Mouse (Mus musculus) heart, embryonic 14.5 days (tissue): ENCODE data around the gene Nfam1. TPM values are rescaled to one million over a fixed set of nuclear protein-coding genes. Genes with fewer than 3 reads are reported as not detected.
A peak's percentile ranks its signal among the peaks of the same experiment; 100 is the strongest.

Experiments used
- ATAC-seq: fragments of 200-750 bp; cut with Nextera tagmentation; 2 replicates; pipeline ENCODE4 v1.8.0; 2017; ENCODE audit warnings: low read depth, moderate TSS enrichment; ENCODE audit not compliant: insufficient number of reproducible peaks, insufficient read depth, low FRiP score
- H3K27ac ChIP-seq, 2 experiments: fragments of 200-500 bp in 1 of 2; fragments of 300-500 bp in 1 of 2; sonication (generic) in 1 of 2; replicated peaks in 1 of 2; 2 replicates each; pipeline ENCODE4 v1.5.1; 2012 to 2014; ENCODE audit warnings: low read depth in 2 of 2, low read length in 2 of 2, control low read depth in 1 of 2, mild to moderate bottlenecking in 1 of 2, mixed read lengths in 1 of 2; ENCODE audit not compliant: control insufficient read depth in 1 of 2, insufficient read depth in 1 of 2
- H3K27me3 ChIP-seq: fragments of 300-500 bp; sonication (generic); 2 replicates; pipeline ENCODE4 v1.6.1; 2014; ENCODE audit warnings: mild to moderate bottlenecking, low read length, control low read depth; ENCODE audit not compliant: control insufficient read depth, insufficient read depth
- H3K36me3 ChIP-seq: fragments of 300-500 bp; sonication (generic); 2 replicates; pipeline ENCODE4 v1.6.1; 2014; ENCODE audit warnings: mild to moderate bottlenecking, control low read depth, low read length, mixed read lengths; ENCODE audit not compliant: control insufficient read depth, insufficient read depth
- H3K4me1 ChIP-seq, 2 experiments: fragments of 200-500 bp in 1 of 2; fragments of 300-500 bp in 1 of 2; sonication (generic) in 1 of 2; 2 replicates each; pipeline ENCODE4 v1.6.1; 2012 to 2014; ENCODE audit warnings: low read length in 2 of 2, control low read depth in 1 of 2, mixed read lengths in 1 of 2; ENCODE audit not compliant: control insufficient read depth in 2 of 2, insufficient read depth in 2 of 2
- H3K4me2 ChIP-seq: fragments of 300-500 bp; sonication (generic); 2 replicates; pipeline ENCODE4 v1.6.1; 2014; ENCODE audit warnings: mild to moderate bottlenecking, low read length
- H3K4me3 ChIP-seq, 2 experiments: fragments of 200-500 bp in 1 of 2; fragments of 300-500 bp in 1 of 2; sonication (generic) in 1 of 2; 2 replicates each; pipeline ENCODE4 v1.5.1; 2012 to 2014; ENCODE audit warnings: low read length in 2 of 2, mild to moderate bottlenecking in 2 of 2, control low read depth in 1 of 2, low read depth in 1 of 2, moderate library complexity in 1 of 2; ENCODE audit not compliant: control insufficient read depth in 1 of 2, insufficient read depth in 1 of 2
- H3K9ac ChIP-seq: fragments of 300-500 bp; sonication (generic); 2 replicates; pipeline ENCODE4 v1.6.1; 2014; ENCODE audit warnings: mild to moderate bottlenecking, low read length
- H3K9me3 ChIP-seq: fragments of 300-500 bp; sonication (generic); 2 replicates; pipeline ENCODE4 v1.6.1; 2016; ENCODE audit warnings: low read length, control low read depth; ENCODE audit not compliant: control insufficient read depth
- WGBS: fragments of 180-500 bp; shearing (Covaris S2); extraction: QIAGEN DNeasy Blood & Tissue Kit; methylation state at CpG from one replicate; pipeline ENCODE4 v1.1.7; 2014; 5-methylcytosine and 5-hydroxymethylcytosine counted together
- polyA plus RNA-seq: library from polyadenylated mRNA; unstranded; fragments of >200 nt; fragmentation: Nextera tagmentation; extraction: Ambion mirVana; gene quantifications from 2 replicates; pipeline ENCODE4 v1.2.1, GENCODE M21; 2014

Gene Nfam1
- polyA plus RNA-seq, 1 experiment from 2014 or later: 1.9 TPM

DNA sequence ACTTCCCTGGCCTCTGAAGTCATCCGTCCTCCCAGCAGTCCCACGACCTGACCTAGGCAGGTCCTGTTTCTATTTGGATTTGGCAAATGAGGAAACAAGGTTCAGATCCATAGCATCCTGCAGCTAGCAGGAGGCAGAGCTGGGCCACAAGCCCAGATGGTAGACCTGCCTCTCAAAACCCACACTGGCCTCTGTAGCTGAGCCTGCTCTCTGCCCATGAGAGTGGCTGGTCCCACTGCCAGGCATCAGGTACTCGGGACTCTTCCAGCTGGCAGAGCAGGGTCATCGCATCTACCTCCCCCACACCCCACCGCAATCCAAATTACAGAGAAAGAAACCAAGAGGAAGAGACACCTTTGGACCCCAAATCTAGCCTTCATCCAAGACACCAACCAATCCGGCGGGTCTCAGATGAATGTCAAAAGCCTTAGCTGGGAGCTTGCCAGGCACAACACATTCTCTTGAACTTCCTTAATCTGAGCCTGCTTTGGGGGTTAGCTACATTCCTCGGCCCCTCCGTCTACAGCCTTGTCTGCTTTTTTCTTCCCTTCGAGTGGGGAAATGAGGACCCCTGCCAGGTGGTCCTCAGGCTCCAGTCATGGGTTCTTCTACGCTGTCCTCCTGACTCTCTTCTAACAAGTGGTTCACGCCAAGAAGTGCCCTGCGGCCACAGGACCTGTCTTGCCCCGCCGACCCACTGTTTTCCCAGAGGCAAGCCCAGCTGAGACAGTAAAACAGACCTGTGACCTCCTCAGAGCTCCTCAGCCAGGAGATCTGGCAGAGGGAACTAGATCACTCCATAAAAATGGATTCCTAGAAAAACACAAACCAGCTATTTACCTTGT lies 51.2 kb downstream of the Nfam1 start:
- Histone ChIP-seq H3K9me3 (no peaks in the 10 kb centered on the region), H3K36me3 (no peaks in the 10 kb centered on the region), H3K4me1 (peaks cover 9 to 26% of the 10 kb centered on the region in 2 experiments), H3K27ac (no peak overlapping the region), H3K4me2 (no peak overlapping the region), H3K27me3 (peaks cover 15% of the 10 kb centered on the region), H3K4me3 (no peak overlapping the region), H3K9ac (no peak overlapping the region)
- 41% methylated on average over 15 of the region's 15 CpGs for WGBS
- ATAC-seq: no peak

GRCm38 (mm10) chr15:82979531-82979930 lies 53.6 kb downstream of the Nfam1 start:
- Histone ChIP-seq H3K9ac (no peak overlapping the region), H3K27ac (no peak overlapping the region), H3K4me1 (peaks cover 11 to 22% of the 10 kb centered on the region in 2 experiments), H3K4me3 (no peak overlapping the region), H3K27me3 (no peaks in the 10 kb centered on the region), H3K4me2 (no peak overlapping the region), H3K36me3 (no peaks in the 10 kb centered on the region), H3K9me3 (no peaks in the 10 kb centered on the region)
- ATAC-seq: no peak
- 70% methylated on average over 1 of the region's 1 CpGs for WGBS

DNA sequence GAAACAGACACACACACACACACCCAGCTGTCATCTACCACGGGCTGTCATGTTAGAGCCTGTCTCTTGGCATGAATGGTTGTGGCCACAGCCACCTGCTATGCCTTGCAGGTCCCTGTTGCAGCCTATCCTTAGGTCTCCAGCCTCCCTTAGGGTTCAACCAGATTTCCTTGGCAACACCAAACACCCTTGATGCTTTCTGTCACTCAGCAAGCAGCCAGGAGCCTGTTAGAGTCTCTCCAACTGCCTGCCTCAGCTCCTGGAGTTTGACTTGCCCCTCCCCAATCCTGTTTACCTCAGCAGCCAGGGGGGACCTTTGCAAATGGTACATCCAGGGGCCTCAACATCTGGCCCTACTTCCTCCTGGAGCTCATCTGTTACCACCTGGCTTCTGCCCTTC lies 58.6 kb downstream of the Nfam1 start:
- no peak overlapping the region for H3K9ac ChIP-seq

DNA sequence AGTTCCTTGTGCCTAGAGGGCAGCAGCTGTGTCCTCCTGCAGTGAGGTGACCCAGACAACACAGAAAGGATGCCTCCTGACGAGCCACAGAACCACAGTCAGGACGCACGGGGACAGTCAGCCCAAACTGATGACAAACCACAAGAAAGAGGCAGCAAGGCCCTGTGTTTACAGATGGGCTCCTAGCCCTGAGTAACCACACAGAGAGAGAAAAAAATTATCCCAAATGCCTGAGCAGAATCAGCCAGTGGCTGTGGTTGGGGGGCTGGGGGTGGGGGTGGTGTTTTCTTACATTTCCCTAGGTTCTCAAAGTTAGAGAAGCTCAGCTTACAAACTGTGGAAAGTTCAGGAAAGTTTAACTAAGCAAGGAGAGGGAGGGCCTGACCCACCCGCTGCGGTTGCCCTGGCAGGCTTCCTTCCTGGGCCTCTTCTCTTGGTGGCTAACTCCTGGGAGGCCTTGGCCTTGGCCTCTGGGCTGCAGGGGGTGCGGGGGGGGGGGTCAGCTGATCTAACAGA lies 63.8 kb downstream of the Nfam1 start:
- no peak for ATAC-seq

More for the DNA sequence above, 58.6 kb downstream of the Nfam1 start:
- Histone ChIP-seq H3K4me2 (no peak overlapping the region), H3K27ac (no peak overlapping the region), H3K36me3 (no peaks in the 10 kb centered on the region), H3K9me3 (no peaks in the 10 kb centered on the region), H3K4me3 (no peak overlapping the region), H3K4me1 (peaks cover 2 to 3% of the 10 kb centered on the region in 2 experiments; a peak in 2 of 4 replicates), H3K27me3 (no peaks in the 10 kb centered on the region)
- 58% methylated on average over 1 of the region's 1 CpGs for WGBS
- no peak for ATAC-seq

GRCm38 (mm10) chr15:82968449-82968848 lies 64.7 kb downstream of the Nfam1 start:
- no peak for ATAC-seq
- WGBS: 6% methylated on average over 22 of the region's 22 CpGs
- H3K4me1 ChIP-seq: peaks cover 7 to 17% of the 10 kb centered on the region in 2 experiments
- no peak overlapping the region for H3K27ac ChIP-seq
- no peaks in the 10 kb centered on the region for H3K9me3 ChIP-seq
- peak overlapping the region; percentile 64 for H3K9ac ChIP-seq
- peak overlapping the region in 1 of 2 experiments; percentile 19; a peak in 1 of 4 replicates for H3K4me3 ChIP-seq
- H3K4me2 ChIP-seq: peak overlapping the region; percentile 59
- H3K27me3 ChIP-seq: peaks cover 9% of the 10 kb centered on the region; the same call in 1 of the 2 replicates
- H3K36me3 ChIP-seq: no peaks in the 10 kb centered on the region

More for the DNA sequence above, 63.8 kb downstream of the Nfam1 start:
- Histone ChIP-seq H3K27ac (no peak overlapping the region), H3K9ac (no peak overlapping the region), H3K36me3 (no peaks in the 10 kb centered on the region), H3K4me3 (no peak overlapping the region), H3K27me3 (peaks cover 9% of the 10 kb centered on the region; the same call in 1 of the 2 replicates), H3K9me3 (no peaks in the 10 kb centered on the region), H3K4me2 (no peak overlapping the region), H3K4me1 (peaks cover 7 to 17% of the 10 kb centered on the region in 2 experiments)
- WGBS: 52% methylated on average over 6 of the region's 6 CpGs

- peaks cover 9 to 20% of the 10 kb centered on the region in 2 experiments for H3K4me1 ChIP-seq
- H3K4me3 ChIP-seq: no peak overlapping the region
- no peak overlapping the region for H3K27ac ChIP-seq
- WGBS: 50% methylated on average over 6 of the region's 6 CpGs
- peaks cover 9% of the 10 kb centered on the region; the same call in 1 of the 2 replicates for H3K27me3 ChIP-seq
- H3K36me3 ChIP-seq: no peaks in the 10 kb centered on the region
- H3K9me3 ChIP-seq: no peaks in the 10 kb centered on the region
- H3K4me2 ChIP-seq: peak overlapping the region; percentile 59
- no peak for ATAC-seq
- H3K9ac ChIP-seq: peak overlapping the region; percentile 64
Observed at GRCm38 (mm10) chr15:82967947-82968346, 65.2 kb downstream of the Nfam1 start.

DNA sequence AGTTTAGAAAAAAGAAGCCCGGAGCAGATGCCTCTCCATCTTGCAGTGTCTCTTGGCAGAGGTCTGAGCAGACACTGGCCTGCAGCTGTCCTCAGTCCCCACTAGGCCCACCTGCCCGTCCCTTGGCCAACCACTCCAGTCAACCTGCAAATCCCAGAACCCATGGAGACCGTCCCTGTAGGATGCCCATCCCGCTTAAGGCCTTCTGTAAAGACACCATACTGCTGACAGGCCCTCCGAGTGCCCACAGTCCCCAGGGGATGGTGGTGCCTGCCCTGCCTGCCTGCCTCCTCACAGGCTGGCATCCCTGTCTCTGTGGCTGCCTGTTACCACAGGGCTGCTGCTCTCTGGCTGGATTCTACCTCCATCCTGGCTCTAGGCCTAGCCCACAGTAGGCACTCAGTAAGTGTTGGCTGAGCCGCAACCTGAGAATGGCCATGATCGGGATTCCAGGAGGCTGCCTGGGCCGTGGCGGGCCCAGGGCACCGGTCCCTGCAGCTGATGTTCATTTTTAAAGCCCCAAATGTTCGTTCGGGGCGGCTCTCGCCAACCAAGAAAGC lies 68.8 kb downstream of the Nfam1 start:
- Histone ChIP-seq H3K4me1 (peaks cover 28 to 50% of the 10 kb centered on the region in 2 experiments), H3K9ac (no peak overlapping the region; the same call in 1 of the 2 replicates), H3K4me3 (peak overlapping the region in 1 of 2 experiments; percentile 60; a peak in 1 of 4 replicates), H3K36me3 (no peaks in the 10 kb centered on the region), H3K4me2 (peak overlapping the region; percentile 84), H3K9me3 (no peaks in the 10 kb centered on the region), H3K27ac (peak overlapping the region in 1 of 2 experiments; percentile 57; a peak in 1 of 4 replicates), H3K27me3 (peaks cover 25% of the 10 kb centered on the region)
- 85% methylated on average over 14 of the region's 14 CpGs for WGBS
- no peak for ATAC-seq
